Mouse (Mus musculus) CD8-positive naive resting alpha-beta T cell, adult 2 months (primary cell): ENCODE measurements around the gene Zfp771.
"Not testable (repeated sequence)": the region's sequence is repeated elsewhere in the genome, so short reads cannot be mapped to it uniquely, and the experiment has no call there.

ENCODE experiments used
- DNase-seq, 2 experiments: peaks; one replicate each; pipeline ENCODE4 v3.0.0; 2022; ENCODE audit warnings: low read depth in 2 of 2, low spot score in 2 of 2

Gene Zfp771

DNA sequence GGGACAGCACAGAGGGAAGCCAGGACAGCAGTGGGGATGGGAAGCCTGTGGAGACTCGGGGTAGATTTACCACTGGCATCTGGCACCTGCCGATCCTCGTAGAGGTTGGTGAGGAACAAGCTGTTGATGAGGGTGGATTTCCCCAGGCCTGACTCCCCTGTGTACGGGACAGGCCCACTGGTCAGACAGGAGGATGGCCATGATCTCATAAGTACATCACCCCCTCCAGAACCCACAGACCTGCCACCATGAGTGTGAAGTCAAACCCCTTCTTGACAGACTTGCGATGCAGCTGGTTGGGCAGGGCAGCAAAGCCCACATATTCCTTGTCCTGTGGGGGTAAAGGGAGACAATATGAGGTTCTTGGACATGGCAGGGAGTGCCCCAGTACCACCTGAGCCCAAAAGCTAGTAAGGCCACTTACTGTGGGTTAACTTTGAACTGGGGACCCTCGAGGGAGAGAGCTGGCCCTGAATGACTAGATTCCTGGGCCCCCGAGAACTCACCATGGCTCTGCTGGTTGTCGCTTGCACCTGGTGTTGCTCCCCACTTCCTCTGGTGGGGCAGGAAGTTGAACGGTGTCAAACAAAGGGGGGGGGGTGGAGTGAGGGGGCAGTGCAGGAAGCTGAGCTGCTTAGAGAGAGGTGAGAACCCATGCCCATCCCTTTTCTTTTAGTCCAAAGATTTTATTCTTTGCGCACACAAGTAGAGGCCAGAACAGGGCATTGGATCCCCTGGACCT lies 26.0 kb upstream of the Zfp771 start:
- peak; percentile 43 to 56 for DNase-seq

DNA sequence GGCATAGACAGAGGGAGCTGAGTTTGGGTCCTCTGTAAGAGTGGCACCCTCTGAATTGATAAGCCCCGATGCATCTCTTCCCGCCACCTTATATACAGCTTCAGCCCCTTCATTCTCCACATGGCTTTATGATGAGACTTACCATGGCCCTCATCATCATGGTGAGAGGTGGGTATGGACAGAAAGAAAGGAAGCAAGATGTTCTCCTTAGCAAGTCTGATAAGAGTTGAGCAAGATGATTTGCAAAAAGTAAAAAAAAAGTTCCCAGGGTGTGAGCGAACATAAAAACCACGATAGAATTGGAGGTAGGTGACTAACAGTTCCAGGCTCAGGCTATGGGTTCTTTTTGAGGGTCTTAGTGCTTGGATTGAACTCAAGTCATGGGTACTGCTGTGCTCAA lies 25.4 kb upstream of the Zfp771 start:
- DNase-seq = no peak

GRCm38 (mm10) chr7:127220440-127220839 lies 23.6 kb upstream of the Zfp771 start:
- peak; percentile 20 to 42 for DNase-seq

DNA sequence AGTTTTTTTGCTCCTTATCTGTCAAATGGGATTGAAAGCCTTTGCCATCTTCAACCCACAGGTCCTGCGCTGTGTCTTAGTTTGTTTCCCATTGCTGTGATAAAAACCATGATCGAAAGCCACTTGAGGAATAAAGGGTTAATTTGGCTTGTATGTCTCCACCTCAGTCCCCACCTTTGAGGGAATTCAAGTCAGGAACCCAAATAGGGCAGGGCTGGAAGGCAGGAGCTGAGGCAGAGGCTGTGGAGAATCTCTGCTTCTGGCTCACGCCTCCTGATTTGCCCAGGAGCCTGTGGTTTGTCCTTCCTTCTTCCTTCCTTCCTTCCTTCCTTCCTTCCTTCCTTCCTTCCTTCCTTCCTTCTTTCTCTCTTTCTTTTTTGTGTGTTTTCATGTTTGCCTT lies 21.0 kb upstream of the Zfp771 start:
- DNase-seq = no peak

DNA sequence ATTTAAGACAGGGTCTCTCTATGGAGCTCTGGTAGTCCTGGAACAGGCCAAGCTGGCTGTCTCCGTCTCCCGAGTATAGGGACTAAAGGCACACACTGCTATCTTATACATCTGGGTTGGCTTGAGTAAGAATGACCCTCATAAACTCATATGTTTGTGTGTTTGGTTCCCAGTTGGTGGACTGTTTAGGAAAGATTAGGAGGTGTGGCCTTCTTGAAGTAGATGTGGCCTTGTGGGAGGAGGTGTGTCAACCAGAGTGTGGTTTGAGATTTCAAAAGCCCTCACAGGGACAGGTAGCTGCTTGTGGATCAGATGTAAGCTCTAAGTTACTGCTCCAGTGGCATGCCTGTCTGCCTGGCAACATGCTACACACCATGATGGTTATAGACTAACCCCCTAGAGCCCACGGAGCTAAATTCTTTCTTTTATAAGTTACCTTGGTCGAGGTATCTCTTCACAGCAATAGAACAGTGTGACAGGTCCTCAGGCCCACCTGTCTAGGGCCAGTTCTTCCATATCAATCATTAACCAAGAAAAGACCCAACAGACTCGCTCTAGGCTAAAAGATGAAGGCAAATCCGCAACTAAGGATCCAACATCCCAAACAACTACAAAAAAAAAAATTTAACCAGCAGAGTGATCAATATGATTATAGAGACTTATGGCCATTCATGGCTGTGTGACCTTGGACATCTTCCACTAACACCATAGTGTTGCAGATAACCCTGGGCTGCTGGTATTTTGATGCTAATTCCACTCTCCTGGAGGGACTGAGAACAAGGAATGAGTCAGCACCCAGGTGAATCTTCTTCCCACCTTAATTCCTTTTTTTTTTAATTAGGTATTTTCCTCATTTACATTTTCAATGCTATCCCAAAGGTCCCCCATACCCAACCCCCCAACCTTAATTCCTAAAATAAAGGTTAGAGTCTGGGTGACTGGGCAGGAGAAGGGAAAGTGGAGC lies 20.3 kb upstream of the Zfp771 start:
- no peak for DNase-seq

DNA sequence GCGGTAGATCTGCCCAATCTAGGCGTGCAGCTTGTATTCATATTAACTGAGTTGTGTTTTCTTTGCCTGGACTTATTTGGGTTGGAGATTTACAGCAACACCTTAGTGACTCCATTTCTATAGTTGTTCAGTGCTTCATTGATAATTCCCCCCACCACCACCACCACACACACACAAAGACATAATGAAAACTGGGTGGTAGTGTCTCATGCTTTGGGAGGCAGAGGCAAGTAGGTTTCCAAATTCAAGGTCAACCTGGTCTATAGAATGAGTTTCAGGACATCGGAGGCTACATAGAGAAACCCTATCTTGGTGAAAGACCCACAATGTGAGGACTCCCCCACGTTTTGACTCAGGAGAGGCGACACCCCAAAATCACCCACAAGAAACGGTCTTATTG lies 19.5 kb upstream of the Zfp771 start:
- no peak for DNase-seq

DNA sequence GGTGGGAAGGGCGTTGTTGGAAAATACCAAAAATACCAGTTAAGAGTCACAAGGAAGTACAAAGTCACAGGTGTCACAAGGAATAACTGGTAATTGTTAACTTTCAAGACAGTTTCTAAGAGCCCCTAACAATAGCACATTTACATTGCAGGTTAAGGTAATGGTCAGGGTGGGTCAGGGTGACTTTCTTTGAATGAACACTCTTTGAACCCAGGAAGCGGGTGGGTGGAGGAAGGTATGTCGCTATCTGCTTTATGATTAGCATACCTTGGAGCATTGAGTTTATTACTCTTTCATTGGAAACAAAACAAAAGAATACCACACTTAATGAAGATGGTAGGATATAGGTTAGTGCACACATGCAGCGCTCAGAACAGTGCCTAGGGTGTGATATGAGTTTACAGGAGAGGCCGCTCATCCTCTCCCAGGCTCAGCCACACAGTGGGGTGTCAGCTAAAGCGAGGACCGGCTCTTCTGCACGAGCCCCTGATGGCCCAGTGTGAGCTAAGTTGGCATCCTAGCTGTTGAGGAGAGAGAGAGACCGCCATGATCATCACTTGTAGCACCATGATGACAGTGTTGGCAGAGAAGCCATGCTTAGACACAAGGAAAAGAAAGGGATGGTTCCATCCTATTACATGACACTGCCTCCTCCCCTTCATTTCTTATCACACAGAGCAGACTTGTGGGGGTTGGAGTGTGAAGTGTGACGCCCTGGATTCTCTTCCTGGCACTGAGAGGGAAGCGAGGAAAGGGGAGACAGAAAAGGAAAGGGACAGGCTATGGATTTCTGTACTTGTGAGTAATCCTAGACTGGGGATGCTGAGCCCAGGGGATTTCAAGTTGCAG lies 18.7 kb upstream of the Zfp771 start:
- no peak for DNase-seq

GRCm38 (mm10) chr7:127228615-127229303 lies 15.3 kb upstream of the Zfp771 start:
- peak; percentile 81 to 91 for DNase-seq

GRCm38 (mm10) chr7:127231376-127231775 lies 12.7 kb upstream of the Zfp771 start:
- no peak for DNase-seq

DNA sequence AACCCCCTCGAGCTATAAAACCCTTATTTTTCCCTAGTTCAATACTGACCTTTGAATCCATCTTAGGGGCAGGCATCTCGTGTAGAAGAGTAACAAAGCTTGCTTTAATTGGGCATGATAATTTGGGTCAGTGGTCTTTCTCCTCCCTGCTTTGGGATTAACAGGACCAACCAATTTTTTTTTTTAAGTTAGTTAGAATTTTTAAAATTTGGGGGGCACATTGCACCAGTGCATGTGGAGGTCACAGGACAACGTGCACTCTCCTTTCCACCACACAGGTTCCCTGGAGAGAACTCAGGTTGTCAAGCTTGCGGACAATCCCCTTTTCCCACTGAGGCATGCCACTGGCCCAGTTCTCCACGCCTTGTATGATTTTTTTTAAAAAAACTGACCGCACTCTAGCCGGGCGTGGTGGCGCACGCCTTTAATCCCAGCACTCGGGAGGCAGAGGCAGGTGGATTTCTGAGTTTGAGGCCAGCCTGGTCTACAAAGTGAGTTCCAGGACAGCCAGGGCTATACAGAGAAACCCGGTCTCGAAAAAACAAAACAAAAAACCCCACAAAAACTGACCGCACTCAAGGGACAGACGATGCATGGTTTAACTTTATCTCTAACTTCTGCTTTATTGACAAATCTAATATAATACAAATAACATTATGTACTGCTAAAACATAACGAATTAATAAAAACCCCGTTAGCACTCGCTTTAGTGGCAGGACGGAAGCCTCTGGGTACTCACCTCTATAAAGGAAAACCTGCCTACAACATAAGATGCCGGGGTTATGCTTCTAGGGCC lies 12.1 kb upstream of the Zfp771 start:
- no peak for DNase-seq

GRCm38 (mm10) chr7:127232622-127233367 lies 11.3 kb upstream of the Zfp771 start, which contains the start of the genes Zfp553 and Sept1:
Zfp553 (plus strand) TSS chr7:127233061.
Sept1 (minus strand) TSS chr7:127233130.
- DNase-seq = peak; percentile 66 to 69

- DNase-seq = no peak
Measured at GRCm38 (mm10) chr7:127233368-127233749, 10.7 kb upstream of the Zfp771 start.

- no peak for DNase-seq
Measured at GRCm38 (mm10) chr7:127233765-127234164, 10.3 kb upstream of the Zfp771 start.

GRCm38 (mm10) chr7:127234777-127235176 lies 9.3 kb upstream of the Zfp771 start:
- no peak for DNase-seq

DNA sequence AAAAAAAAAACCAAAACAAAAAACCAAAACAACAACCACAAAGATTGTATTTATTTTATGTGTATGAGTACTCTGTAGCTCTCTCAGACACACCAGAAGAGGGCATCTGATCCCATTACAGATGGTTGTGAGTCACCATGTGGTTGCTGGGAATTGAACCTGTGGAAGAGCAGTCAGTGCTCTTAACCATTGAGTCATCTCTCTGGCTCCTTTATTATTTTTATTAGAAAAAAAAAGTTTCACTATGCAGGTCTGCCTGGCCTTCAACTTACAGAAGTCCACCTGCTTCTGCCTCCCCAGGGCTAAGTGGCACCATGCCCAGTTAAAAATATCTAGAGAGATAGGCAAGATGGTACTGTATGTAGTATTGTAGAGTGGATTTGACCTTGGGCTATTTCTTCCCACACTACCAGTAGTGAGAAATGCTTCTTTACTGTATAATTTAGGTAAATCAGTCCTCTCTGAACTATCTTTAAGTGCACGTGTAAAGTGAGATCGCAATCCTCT lies 660 bp upstream of the Zfp771 start:
- no peak for DNase-seq

DNA sequence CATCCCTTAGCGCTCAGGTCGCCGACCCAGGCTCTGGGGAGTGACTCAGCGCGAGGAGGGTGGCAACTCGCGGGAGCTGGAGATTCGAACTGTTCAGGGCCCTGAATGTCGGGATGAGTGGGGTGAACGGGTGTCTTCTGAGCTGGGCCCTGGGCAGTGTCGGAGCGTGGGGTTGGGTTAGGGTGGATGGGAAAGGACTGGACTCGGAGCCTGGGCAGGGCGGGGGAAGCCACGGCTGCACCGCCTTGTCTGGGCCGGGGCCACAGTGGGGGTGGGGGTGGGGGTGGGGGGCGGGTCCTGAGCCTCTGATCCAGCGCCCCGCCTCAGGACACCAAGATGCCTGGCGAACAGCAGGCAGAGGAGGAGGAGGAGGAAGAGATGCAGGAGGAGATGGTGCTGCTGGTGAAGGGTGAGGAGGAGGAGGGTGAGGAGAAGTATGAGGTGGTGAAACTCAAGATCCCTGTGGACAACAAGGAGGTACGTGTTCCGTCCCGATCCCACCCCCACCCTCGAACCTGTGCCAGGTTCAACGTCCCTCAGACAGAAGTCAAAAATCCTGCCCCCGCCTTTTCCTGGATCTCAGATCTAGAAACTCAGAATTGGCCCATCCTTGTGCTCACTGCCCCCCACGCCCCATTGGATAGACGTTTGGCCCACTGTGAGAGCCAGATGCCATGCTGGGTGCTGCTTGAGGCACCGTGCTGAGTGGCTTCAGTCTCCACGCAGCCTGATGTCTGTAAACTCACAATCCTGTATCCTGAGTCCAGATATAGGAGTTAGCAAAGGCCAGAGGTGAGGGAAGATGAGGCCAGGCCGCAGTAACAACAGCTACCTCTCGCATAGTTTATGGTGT lies 810 bp downstream of the Zfp771 start:
- no peak for DNase-seq

- DNase-seq = not testable (repeated sequence)
Measured at GRCm38 (mm10) chr7:127250511-127250910, 6.4 kb downstream of the Zfp771 start.

DNA sequence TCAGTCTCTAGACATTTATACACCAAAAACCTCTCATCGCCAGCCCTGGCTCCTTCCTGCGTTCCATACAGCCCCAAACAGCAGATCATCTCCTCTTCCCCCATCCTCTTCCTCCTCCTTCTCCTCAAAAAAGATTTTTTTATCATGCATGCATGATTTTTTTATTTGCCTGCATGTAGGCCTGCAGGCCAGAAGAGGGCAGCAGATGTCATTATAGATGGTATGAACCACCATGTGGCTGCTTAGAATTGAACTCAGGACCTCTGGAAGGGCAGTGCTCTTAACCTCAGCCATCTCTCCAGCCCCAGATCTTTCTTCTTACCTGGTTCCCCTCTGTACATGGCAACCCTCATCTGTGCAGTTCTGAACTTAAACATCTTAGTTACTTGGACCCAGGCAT lies 8.3 kb downstream of the Zfp771 start:
- peak in 1 of 2 experiments; percentile 36 for DNase-seq
